Mouse (Mus musculus): ENCODE measurements at regions not wholly inside any gene's neighbourhood (a gene's known extent, or its start where the extent isn't known, plus 50 kb on each side); places are given as distances from the start of the nearest gene placed in this dataset.

GRCm38 (mm10) chr13:112005421-112005820 lies 196.6 kb upstream of the Map3k1 start:
- Histone ChIP-seq H3K4me2 (no peak overlapping the region), H3K9me3 (no peaks in the 10 kb centered on the region; the same call in 1 of the 2 replicates), H3K27me3 (peaks cover 3% of the 10 kb centered on the region; the same call in 1 of the 2 replicates), H3K4me1 (replicated peaks) (peaks cover 11% of the 10 kb centered on the region), H3K27ac (no peak overlapping the region), H3K9ac (replicated peaks) (no peak overlapping the region), H3K4me3 (replicated peaks) (no peak overlapping the region), H3K36me3 (no peaks in the 10 kb centered on the region)
- ATAC-seq (ENCODE audit: insufficient number of reproducible peaks, insufficient read depth, low FRiP score, low TSS enrichment, low read depth), result no peak
- WGBS, result 80% methylated on average over 8 of the region's 8 CpGs

GRCm38 (mm10) chr13:112008806-112009205 lies 200.0 kb upstream of the Map3k1 start:
- H3K4me1 ChIP-seq (replicated peaks), result no peaks in the 10 kb centered on the region
- H3K36me3 ChIP-seq, result no peaks in the 10 kb centered on the region
- no peak overlapping the region for H3K4me2 ChIP-seq
- H3K4me3 ChIP-seq (replicated peaks), result no peak overlapping the region
- 89% methylated on average over 5 of the region's 5 CpGs for WGBS
- H3K9me3 ChIP-seq, result no peaks in the 10 kb centered on the region; the same call in 1 of the 2 replicates
- no peak overlapping the region for H3K27ac ChIP-seq
- H3K9ac ChIP-seq (replicated peaks), result no peak overlapping the region
- ATAC-seq (ENCODE audit: insufficient number of reproducible peaks, insufficient read depth, low FRiP score, low TSS enrichment, low read depth), result no peak
- no peaks in the 10 kb centered on the region; the same call in 1 of the 2 replicates for H3K27me3 ChIP-seq

- Histone ChIP-seq H3K4me3 (replicated peaks) (no peak overlapping the region), H3K4me1 (replicated peaks) (no peaks in the 10 kb centered on the region), H3K9ac (replicated peaks) (no peak overlapping the region), H3K27ac (no peak overlapping the region), H3K9me3 (no peaks in the 10 kb centered on the region; the same call in 1 of the 2 replicates), H3K4me2 (no peak overlapping the region), H3K27me3 (no peaks in the 10 kb centered on the region; the same call in 1 of the 2 replicates), H3K36me3 (no peaks in the 10 kb centered on the region)
- WGBS, result 73% methylated on average over 3 of the region's 3 CpGs
- ATAC-seq (ENCODE audit: insufficient number of reproducible peaks, insufficient read depth, low FRiP score, low TSS enrichment, low read depth), result no peak; the same call in 1 of the 2 replicates
Observed at GRCm38 (mm10) chr13:112009288-112009687, 200.5 kb upstream of the Map3k1 start.

GRCm38 (mm10) chr13:112010464-112010863 lies 201.7 kb upstream of the Map3k1 start:
- Histone ChIP-seq H3K4me2 (no peak overlapping the region), H3K27ac (no peak overlapping the region), H3K27me3 (no peaks in the 10 kb centered on the region; the same call in 1 of the 2 replicates), H3K4me1 (replicated peaks) (no peaks in the 10 kb centered on the region), H3K9ac (replicated peaks) (no peak overlapping the region), H3K4me3 (replicated peaks) (no peak overlapping the region), H3K9me3 (no peaks in the 10 kb centered on the region; the same call in 1 of the 2 replicates), H3K36me3 (no peaks in the 10 kb centered on the region)
- ATAC-seq (ENCODE audit: insufficient number of reproducible peaks, insufficient read depth, low FRiP score, low TSS enrichment, low read depth), result no peak
- 91% methylated on average over 8 of the region's 8 CpGs for WGBS

GRCm38 (mm10) chr13:112012640-112013039 lies 203.8 kb upstream of the Map3k1 start:
- ATAC-seq (ENCODE audit: insufficient number of reproducible peaks, insufficient read depth, low FRiP score, low TSS enrichment, low read depth), result no peak
- WGBS, result 61% methylated on average over 1 of the region's 1 CpGs
- Histone ChIP-seq H3K36me3 (no peaks in the 10 kb centered on the region), H3K27ac (no peak overlapping the region), H3K4me2 (no peak overlapping the region), H3K27me3 (no peaks in the 10 kb centered on the region), H3K9me3 (no peaks in the 10 kb centered on the region; the same call in 1 of the 2 replicates), H3K4me1 (replicated peaks) (no peaks in the 10 kb centered on the region), H3K9ac (replicated peaks) (no peak overlapping the region), H3K4me3 (replicated peaks) (no peak overlapping the region)

- Histone ChIP-seq H3K9me3 (no peaks in the 10 kb centered on the region), H3K36me3 (no peaks in the 10 kb centered on the region), H3K27ac (no peak overlapping the region), H3K4me3 (replicated peaks) (no peak overlapping the region), H3K9ac (replicated peaks) (no peak overlapping the region), H3K4me2 (no peak overlapping the region), H3K27me3 (no peaks in the 10 kb centered on the region), H3K4me1 (replicated peaks) (no peaks in the 10 kb centered on the region)
- ATAC-seq (ENCODE audit: insufficient number of reproducible peaks, insufficient read depth, low FRiP score, low TSS enrichment, low read depth), result no peak
- 90% methylated on average over 3 of the region's 3 CpGs for WGBS
Observed at GRCm38 (mm10) chr13:112015083-112015482, 206.3 kb upstream of the Map3k1 start.

- no peak for ATAC-seq (ENCODE audit: insufficient number of reproducible peaks, insufficient read depth, low FRiP score, low TSS enrichment, low read depth)
- Histone ChIP-seq H3K36me3 (no peaks in the 10 kb centered on the region), H3K9ac (replicated peaks) (no peak overlapping the region)
Observed at GRCm38 (mm10) chr13:112016280-112016679, 207.5 kb upstream of the Map3k1 start.

GRCm38 (mm10) chr13:112018497-112019281 lies 209.9 kb upstream of the Map3k1 start:
- 87% methylated on average over 7 of the region's 7 CpGs for WGBS
- H3K4me2 ChIP-seq, result no peak overlapping the region
- H3K9me3 ChIP-seq, result no peaks in the 10 kb centered on the region
- ATAC-seq (ENCODE audit: insufficient number of reproducible peaks, insufficient read depth, low FRiP score, low TSS enrichment, low read depth), result 0 out of 2 replicates have a peak, but pooled peaks have one; percentile 31
- no peak overlapping the region for H3K9ac ChIP-seq (replicated peaks)
- H3K4me1 ChIP-seq (replicated peaks), result peaks cover 8% of the 10 kb centered on the region
- H3K4me3 ChIP-seq (replicated peaks), result no peak overlapping the region
- peaks cover 6% of the 10 kb centered on the region for H3K27me3 ChIP-seq
- H3K27ac ChIP-seq, result no peak overlapping the region
- H3K36me3 ChIP-seq, result no peaks in the 10 kb centered on the region

More at GRCm38 (mm10) chr13:112016280-112016679, 207.5 kb upstream of the Map3k1 start:
- no peak overlapping the region for H3K4me2 ChIP-seq
- no peaks in the 10 kb centered on the region for H3K9me3 ChIP-seq
- no peaks in the 10 kb centered on the region for H3K27me3 ChIP-seq
- no peak overlapping the region for H3K27ac ChIP-seq
- H3K4me3 ChIP-seq (replicated peaks), result no peak overlapping the region
- no peaks in the 10 kb centered on the region for H3K4me1 ChIP-seq (replicated peaks)

GRCm38 (mm10) chr13:112019575-112019974 lies 210.8 kb upstream of the Map3k1 start:
- ATAC-seq (ENCODE audit: insufficient number of reproducible peaks, insufficient read depth, low FRiP score, low TSS enrichment, low read depth), result no peak

GRCm38 (mm10) chr13:112023171-112023570 lies 214.4 kb upstream of the Map3k1 start:
- no peak overlapping the region for H3K27ac ChIP-seq
- peaks cover 8% of the 10 kb centered on the region for H3K4me1 ChIP-seq (replicated peaks)
- H3K4me2 ChIP-seq, result no peak overlapping the region
- ATAC-seq (ENCODE audit: insufficient number of reproducible peaks, insufficient read depth, low FRiP score, low TSS enrichment, low read depth), result no peak
- no peak overlapping the region for H3K9ac ChIP-seq (replicated peaks)
- no peaks in the 10 kb centered on the region for H3K36me3 ChIP-seq
- no peak overlapping the region for H3K4me3 ChIP-seq (replicated peaks)
- 25% methylated on average over 4 of the region's 4 CpGs for WGBS
- H3K9me3 ChIP-seq, result no peaks in the 10 kb centered on the region
- peaks cover 6% of the 10 kb centered on the region for H3K27me3 ChIP-seq

More at GRCm38 (mm10) chr13:112019575-112019974, 210.8 kb upstream of the Map3k1 start:
- H3K9ac ChIP-seq (replicated peaks), result no peak overlapping the region
- peaks cover 6% of the 10 kb centered on the region for H3K27me3 ChIP-seq
- H3K4me3 ChIP-seq (replicated peaks), result no peak overlapping the region
- 81% methylated on average over 5 of the region's 5 CpGs for WGBS
- H3K4me1 ChIP-seq (replicated peaks), result peaks cover 8% of the 10 kb centered on the region
- no peak overlapping the region for H3K4me2 ChIP-seq
- H3K27ac ChIP-seq, result no peak overlapping the region
- no peaks in the 10 kb centered on the region for H3K9me3 ChIP-seq
- H3K36me3 ChIP-seq, result no peaks in the 10 kb centered on the region

GRCm38 (mm10) chr13:112024667-112025585 lies 216.1 kb upstream of the Map3k1 start:
- Histone ChIP-seq H3K9ac (replicated peaks) (no peak overlapping the region), H3K9me3 (no peaks in the 10 kb centered on the region), H3K36me3 (no peaks in the 10 kb centered on the region), H3K4me1 (replicated peaks) (peaks cover 8% of the 10 kb centered on the region), H3K27me3 (peaks cover 6% of the 10 kb centered on the region), H3K4me3 (replicated peaks) (no peak overlapping the region), H3K27ac (no peak overlapping the region), H3K4me2 (no peak overlapping the region)
- ATAC-seq (ENCODE audit: insufficient number of reproducible peaks, insufficient read depth, low FRiP score, low TSS enrichment, low read depth), result no peak
- 84% methylated on average over 15 of the region's 15 CpGs for WGBS
